Mouse (Mus musculus) liver, embryonic 14.5 days (tissue): ENCODE results near the gene Aaas. TPM values are rescaled to one million over a fixed set of nuclear protein-coding genes. Genes with fewer than 3 reads are reported as not detected.

Experiments
- ATAC-seq: fragments of 200-750 bp; cut with Nextera tagmentation; 2 replicates; pipeline ENCODE4 v1.8.0; 2017; ENCODE audit warnings: moderate number of reproducible peaks, mild to moderate bottlenecking, moderate library complexity; ENCODE audit not compliant: insufficient read depth
- DNase-seq, 3 experiments: peaks; one replicate each; pipeline ENCODE4 v3.0.0-alpha.2; 2012 to 2013; ENCODE audit warnings: low read depth in 3 of 3, low spot score in 3 of 3
- H3K27ac ChIP-seq: fragments of 300-500 bp; sonication (generic); 2 replicates; pipeline ENCODE4 v1.5.1; 2014; ENCODE audit warnings: moderate library complexity, mild to moderate bottlenecking, control low read depth, inconsistent platforms
- H3K27me3 ChIP-seq: fragments of 300-500 bp; sonication (generic); 2 replicates; pipeline ENCODE4 v1.6.1; 2014; ENCODE audit warnings: mild to moderate bottlenecking, low read length, moderate library complexity; ENCODE audit not compliant: control insufficient read depth, insufficient read depth
- H3K36me3 ChIP-seq: fragments of 300-500 bp; sonication (generic); replicated peaks from 2 replicates; pipeline ENCODE4 v1.6.1; 2014; ENCODE audit warnings: low read depth; ENCODE audit not compliant: control insufficient read depth, insufficient read depth
- H3K4me1 ChIP-seq, 2 experiments: fragments of 200-500 bp in 1 of 2; fragments of 300-500 bp in 1 of 2; sonication (generic) in 1 of 2; replicated peaks; 2 replicates each; pipeline ENCODE4 v1.6.1; 2012 to 2014; ENCODE audit warnings: antibody characterized with exemption in 1 of 2, inconsistent platforms in 1 of 2, low read length in 1 of 2; ENCODE audit not compliant: control insufficient read depth in 2 of 2, insufficient read depth in 2 of 2
- H3K4me2 ChIP-seq: fragments of 300-500 bp; sonication (generic); 2 replicates; pipeline ENCODE4 v1.6.1; 2014; ENCODE audit warnings: low read depth, mild to moderate bottlenecking, control low read depth, moderate library complexity
- H3K4me3 ChIP-seq, 2 experiments: fragments of 200-500 bp in 1 of 2; fragments of 300-500 bp in 1 of 2; sonication (generic) in 1 of 2; 2 replicates each; pipeline ENCODE4 v1.5.1; 2012 to 2014; ENCODE audit warnings: low read depth in 2 of 2, low read length in 2 of 2, mild to moderate bottlenecking in 2 of 2, control low read depth in 1 of 2, inconsistent platforms in 1 of 2, moderate library complexity in 1 of 2; ENCODE audit not compliant: insufficient read depth in 1 of 2
- H3K9ac ChIP-seq: fragments of 300-500 bp; sonication (generic); replicated peaks from 2 replicates; pipeline ENCODE4 v1.6.1; 2014; ENCODE audit warnings: mild to moderate bottlenecking, control low read depth, moderate library complexity
- H3K9me3 ChIP-seq: fragments of 300-500 bp; sonication (generic); 2 replicates; pipeline ENCODE4 v1.6.1; 2016; ENCODE audit warnings: low read length, mixed read lengths; ENCODE audit not compliant: control insufficient read depth
- CTCF ChIP-seq: IDR thresholded peaks from 2 replicates; pipeline ENCODE4 v1.5.1; 2016; ENCODE audit warnings: antibody characterized with exemption, low read depth, control low read depth
- EP300 ChIP-seq: IDR thresholded peaks from 2 replicates; pipeline ENCODE4 v1.6.1; 2016; ENCODE audit warnings: antibody characterized with exemption, low read depth
- WGBS: fragments of 180-500 bp; shearing (Covaris S2); extraction: QIAGEN DNeasy Blood & Tissue Kit; methylation state at CpG from one replicate; pipeline ENCODE4 v1.1.7; 2014; ENCODE audit not compliant: insufficient replicate concordance; 5-methylcytosine and 5-hydroxymethylcytosine counted together
- polyA plus RNA-seq, 2 experiments: library from polyadenylated mRNA; depleted of rRNA in 1 of 2; stranded (reverse) in 1 of 2; unstranded in 1 of 2; fragments of >200 nt; fragmentation: Nextera tagmentation in 1 of 2; extraction: Ambion mirVana in 1 of 2; gene quantifications; 2 replicates each; pipeline versions ENCODE4 v1.2.1 to v1.2.3; 2012 to 2014

Gene Aaas
- polyA plus RNA-seq, 2 experiments: 33.7 to 44.3 TPM

DNA sequence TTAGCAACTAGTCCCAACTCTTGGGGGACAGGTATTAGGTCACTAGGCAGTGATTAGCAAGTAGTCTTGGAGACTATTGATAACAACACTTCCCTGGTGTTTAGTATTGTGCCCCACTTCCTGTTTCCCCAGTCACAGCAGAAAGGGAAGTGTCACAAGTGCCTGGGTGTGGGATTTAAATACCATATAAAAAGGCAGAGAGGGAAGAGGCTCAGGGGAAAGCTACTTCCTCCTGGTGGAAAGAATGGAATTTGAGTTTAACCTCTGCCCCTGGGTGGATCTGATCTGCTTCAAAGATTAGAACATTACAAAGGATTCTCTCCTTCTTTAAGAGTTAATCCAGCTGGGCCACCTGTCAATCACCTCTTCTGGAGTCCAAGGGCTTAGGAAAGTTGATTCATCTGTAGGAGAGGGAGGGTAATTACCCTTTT, 43.0 kb upstream of the Aaas start:
- Histone ChIP-seq H3K4me3 (no peak overlapping the region), H3K4me2 (no peak overlapping the region), H3K36me3 (no peaks in the 10 kb centered on the region), H3K9ac (no peak overlapping the region), H3K9me3 (no peaks in the 10 kb centered on the region), H3K4me1 (peaks cover 21 to 33% of the 10 kb centered on the region in 2 experiments), H3K27me3 (no peaks in the 10 kb centered on the region), H3K27ac (peak overlapping the region; percentile 48; the same call in 1 of the 2 replicates)
- DNase-seq (no peak), ATAC-seq (no peak)
- TF ChIP-seq CTCF: no peak
- no peak for TF ChIP-seq EP300

- H3K4me2 ChIP-seq: no peak overlapping the region
- no peak overlapping the region for H3K27ac ChIP-seq
- H3K9ac ChIP-seq: no peak overlapping the region
- WGBS: 29% methylated on average over 2 of the region's 2 CpGs
- H3K9me3 ChIP-seq: no peaks in the 10 kb centered on the region
- peaks cover 19 to 31% of the 10 kb centered on the region in 2 experiments for H3K4me1 ChIP-seq
- TF ChIP-seq CTCF (no peak), EP300 (no peak)
- ATAC-seq: no peak
- no peaks in the 10 kb centered on the region for H3K36me3 ChIP-seq
- no peak overlapping the region for H3K4me3 ChIP-seq
- no peak for DNase-seq
- H3K27me3 ChIP-seq: no peaks in the 10 kb centered on the region
Measured at GRCm38 (mm10) chr15:102392520-102392919, 41.9 kb upstream of the Aaas start.

- WGBS: 54% methylated on average over 3 of the region's 3 CpGs
- no peak for ATAC-seq
- H3K9ac ChIP-seq: no peak overlapping the region
Measured at GRCm38 (mm10) chr15:102388942-102389341, 38.4 kb upstream of the Aaas start.

GRCm38 (mm10) chr15:102386640-102387039, 36.1 kb upstream of the Aaas start:
- no peaks in the 10 kb centered on the region for H3K27me3 ChIP-seq
- no peak overlapping the region for H3K9ac ChIP-seq
- 38% methylated on average over 9 of the region's 9 CpGs for WGBS
- ATAC-seq: peak; percentile 45; the same call in 1 of the 2 replicates
- no peak overlapping the region for H3K27ac ChIP-seq
- no peaks in the 10 kb centered on the region for H3K9me3 ChIP-seq
- peaks cover 0 to 3% of the 10 kb centered on the region in 2 experiments; a peak in 3 of 4 replicates for H3K4me1 ChIP-seq
- no peak for TF ChIP-seq EP300
- no peak for TF ChIP-seq CTCF
- no peaks in the 10 kb centered on the region for H3K36me3 ChIP-seq
- no peak overlapping the region for H3K4me3 ChIP-seq
- no peak for DNase-seq
- H3K4me2 ChIP-seq: no peak overlapping the region

More at GRCm38 (mm10) chr15:102388942-102389341, 38.4 kb upstream of the Aaas start:
- Histone ChIP-seq H3K4me1 (peaks cover 6 to 13% of the 10 kb centered on the region in 2 experiments), H3K27ac (no peak overlapping the region), H3K36me3 (no peaks in the 10 kb centered on the region), H3K27me3 (no peaks in the 10 kb centered on the region), H3K9me3 (no peaks in the 10 kb centered on the region), H3K4me2 (no peak overlapping the region), H3K4me3 (no peak overlapping the region)
- TF ChIP-seq EP300 (no peak), CTCF (no peak)
- no peak for DNase-seq

DNA sequence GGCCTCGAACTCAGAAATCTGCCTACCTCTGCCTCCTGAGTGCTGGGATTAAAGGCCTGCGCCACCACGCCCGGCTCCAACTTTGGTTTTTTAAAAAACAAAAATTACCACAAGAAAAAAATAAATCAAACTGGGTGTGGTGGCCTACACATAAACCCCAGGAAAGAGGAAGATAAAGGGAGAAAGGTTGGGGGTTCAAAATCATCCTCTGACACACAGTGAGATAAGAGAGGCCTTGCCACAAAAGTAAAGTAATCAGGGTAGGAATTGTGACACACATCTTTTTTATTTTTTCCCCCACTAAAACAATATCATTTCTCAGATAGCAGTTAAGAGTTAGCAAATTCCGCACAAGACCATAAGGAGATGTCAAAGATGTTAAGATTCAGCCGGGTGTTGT, 33.1 kb upstream of the Aaas start:
- DNase-seq: no peak
- WGBS: 46% methylated on average over 6 of the region's 6 CpGs
- Histone ChIP-seq H3K9me3 (no peaks in the 10 kb centered on the region), H3K9ac (no peak overlapping the region), H3K27ac (no peak overlapping the region), H3K4me2 (no peak overlapping the region), H3K4me1 (peaks cover 0 to 3% of the 10 kb centered on the region in 2 experiments; a peak in 3 of 4 replicates), H3K36me3 (no peaks in the 10 kb centered on the region), H3K4me3 (no peak overlapping the region), H3K27me3 (no peaks in the 10 kb centered on the region)
- TF ChIP-seq EP300: no peak
- no peak for TF ChIP-seq CTCF
- ATAC-seq: no peak
